ENCODE assay signal across 21 mouse cellular contexts in genomic region chr19:24063585-24063984, GRCm38 (mm10). TPM values are rescaled to one million over a fixed set of nuclear protein-coding genes. Genes with fewer than 3 reads are reported as not detected.
DNase-seq lines count a peak whose midpoint lies in the region; ATAC-seq and TF ChIP-seq lines count a peak whose summit lies in the region.
"Had no signal": no experiment of that assay in that cellular context is flagged by ENCODE, and none has a peak within 500 bp of the region (broad histone marks: within the 10 kb centered on the region; RNA-seq: fewer than 3 reads in every experiment).

No protein-coding gene starts in this region.

- no peaks in the 10 kb centered on the region for H3K27me3 ChIP-seq in midbrain, embryonic 11.5 days (ENCODE audit: control insufficient read depth, insufficient read depth, low read length)
- H3K27me3 ChIP-seq in midbrain, embryonic 13.5 days, result no peaks in the 10 kb centered on the region
- no peaks in the 10 kb centered on the region for H3K27me3 ChIP-seq in intestine, embryonic 15.5 days (replicated peaks)
- H3K27me3 ChIP-seq in intestine, postnatal 0 days (replicated peaks; ENCODE audit: control insufficient read depth, insufficient read depth, low read length), result no peaks in the 10 kb centered on the region
- H3K27me3 ChIP-seq in small intestine, adult 2 months (ENCODE audit: control insufficient read depth, insufficient read depth, low read length), result no peaks in the 10 kb centered on the region
- no peaks in the 10 kb centered on the region for H3K27me3 ChIP-seq in forebrain, embryonic 12.5 days
- H3K27me3 ChIP-seq: embryonic facial prominence, embryonic 12.5 days; forebrain, embryonic 15.5 days had no signal

- TF ChIP-seq POLR2A in small intestine, adult 2 months (IDR thresholded peaks at IDR 0.05; ENCODE audit: low read depth, low read length), result no peak

- ATAC-seq in midbrain, embryonic 11.5 days (ENCODE audit: low FRiP score), result no peak
- ATAC-seq in midbrain, embryonic 13.5 days, result no peak
- peak; percentile 91 for ATAC-seq in intestine, embryonic 15.5 days
- ATAC-seq in intestine, postnatal 0 days, result peak; percentile 91
- no peak for ATAC-seq in forebrain, embryonic 12.5 days (ENCODE audit: low FRiP score)
- ATAC-seq: forebrain, embryonic 15.5 days; forebrain, postnatal 0 days had no signal

- intact Hi-C loops in left cerebral cortex, postnatal 25 days (cut with DNase I), result no loop called here

- no peak overlapping the region for H3K9ac ChIP-seq in midbrain, embryonic 11.5 days (ENCODE audit: low read length)
- no peak overlapping the region for H3K9ac ChIP-seq in midbrain, embryonic 13.5 days (replicated peaks)
- no peak overlapping the region for H3K9ac ChIP-seq in intestine, embryonic 15.5 days
- H3K9ac ChIP-seq in intestine, postnatal 0 days (ENCODE audit: low read depth, low read length), result no peak overlapping the region
- H3K9ac ChIP-seq in forebrain, embryonic 12.5 days, result no peak overlapping the region
- H3K9ac ChIP-seq: embryonic facial prominence, embryonic 12.5 days; forebrain, embryonic 15.5 days; forebrain, postnatal 0 days had no signal

- peak; percentile 26 for DNase-seq in midbrain, embryonic 11.5 days (ENCODE audit: low spot score, missing footprints)
- no peak for DNase-seq in left cerebral cortex, postnatal 25 days (ENCODE audit: low spot score in 2 of 2)
- DNase-seq in cerebellum, adult 9-11 months, result no peak
- DNase-seq: adrenal gland, adult 2 months; adrenal gland, postnatal 10 days; adrenal gland, postnatal 25 days; cerebellum, adult 11 months; cerebellum, adult 18-20 months; cerebellum, adult 8-10 months; cerebellum, postnatal 10 days; cerebellum, postnatal 25 days; forebrain, postnatal 0 days had no signal

- no peaks in the 10 kb centered on the region for H3K4me1 ChIP-seq in midbrain, embryonic 11.5 days (ENCODE audit: control insufficient read depth, insufficient read depth, low read length)
- H3K4me1 ChIP-seq in midbrain, embryonic 13.5 days (replicated peaks), result no peaks in the 10 kb centered on the region
- H3K4me1 ChIP-seq in intestine, embryonic 15.5 days (replicated peaks), result 0 out of 2 replicates have a peak, but pooled peaks cover 4% of the 10 kb centered on the region
- H3K4me1 ChIP-seq in intestine, postnatal 0 days (replicated peaks; ENCODE audit: control insufficient read depth, insufficient read depth, low read length), result 0 out of 2 replicates have a peak, but pooled peaks cover 4% of the 10 kb centered on the region
- H3K4me1 ChIP-seq in small intestine, adult 2 months (ENCODE audit: control insufficient read depth, insufficient read depth, insufficient read length, low read length), result peaks cover 3% of the 10 kb centered on the region; the same call in 1 of the 2 replicates
- H3K4me1 ChIP-seq in forebrain, embryonic 12.5 days, result peaks cover 4% of the 10 kb centered on the region; the same call in 1 of the 2 replicates
- H3K4me1 ChIP-seq: embryonic facial prominence, embryonic 12.5 days; forebrain, embryonic 15.5 days had no signal

- no peak overlapping the region for H3K4me2 ChIP-seq in midbrain, embryonic 11.5 days
- H3K4me2 ChIP-seq in midbrain, embryonic 13.5 days (replicated peaks), result no peak overlapping the region
- no peak overlapping the region for H3K4me2 ChIP-seq in intestine, embryonic 15.5 days (replicated peaks)
- H3K4me2 ChIP-seq in intestine, postnatal 0 days (replicated peaks; ENCODE audit: low read depth), result peak overlapping the region; percentile 32; the same call in 1 of the 2 replicates
- no peak overlapping the region for H3K4me2 ChIP-seq in forebrain, embryonic 12.5 days
- H3K4me2 ChIP-seq: embryonic facial prominence, embryonic 12.5 days; forebrain, embryonic 15.5 days had no signal

- no peak overlapping the region for H3K27ac ChIP-seq in midbrain, embryonic 11.5 days (ENCODE audit: low read depth, low read length)
- H3K27ac ChIP-seq in midbrain, embryonic 13.5 days, result no peak overlapping the region
- H3K27ac ChIP-seq in intestine, embryonic 15.5 days, result peak overlapping the region; percentile 58
- H3K27ac ChIP-seq in intestine, postnatal 0 days (ENCODE audit: low read depth, low read length), result no peak overlapping the region
- peak overlapping the region; percentile 40; the same call in 1 of the 2 replicates for H3K27ac ChIP-seq in small intestine, adult 2 months (ENCODE audit: insufficient read depth, low read depth, low read length)
- H3K27ac ChIP-seq in forebrain, embryonic 12.5 days, result no peak overlapping the region
- H3K27ac ChIP-seq: embryonic facial prominence, embryonic 10.5 days; embryonic facial prominence, embryonic 12.5 days; forebrain, embryonic 15.5 days had no signal

- no peak for TF ChIP-seq CTCF in intestine, postnatal 0 days (IDR thresholded peaks at IDR 0.05; ENCODE audit: low read depth)
- no peak for TF ChIP-seq CTCF in small intestine, adult 2 months (IDR thresholded peaks at IDR 0.05; ENCODE audit: extremely low read depth, insufficient read length, insufficient replicate concordance, low read depth, low read length)

- no peaks in the 10 kb centered on the region for H3K36me3 ChIP-seq in midbrain, embryonic 11.5 days (ENCODE audit: control insufficient read depth, insufficient read depth, low read length)
- no peaks in the 10 kb centered on the region for H3K36me3 ChIP-seq in midbrain, embryonic 13.5 days
- H3K36me3 ChIP-seq in intestine, embryonic 15.5 days, result no peaks in the 10 kb centered on the region
- no peaks in the 10 kb centered on the region for H3K36me3 ChIP-seq in intestine, postnatal 0 days (ENCODE audit: control insufficient read depth, insufficient read depth)
- no peaks in the 10 kb centered on the region for H3K36me3 ChIP-seq in small intestine, adult 2 months (ENCODE audit: control insufficient read depth, insufficient read depth, low read length)
- no peaks in the 10 kb centered on the region for H3K36me3 ChIP-seq in forebrain, embryonic 12.5 days (replicated peaks)
- H3K36me3 ChIP-seq: embryonic facial prominence, embryonic 10.5 days; embryonic facial prominence, embryonic 12.5 days; forebrain, embryonic 15.5 days had no signal

- WGBS in midbrain, embryonic 11.5 days, result 83% methylated on average over 4 of the region's 4 CpGs
- 89% methylated on average over 4 of the region's 4 CpGs for WGBS in midbrain, embryonic 13.5 days
- WGBS in intestine, embryonic 15.5 days, result 47% methylated on average over 4 of the region's 4 CpGs
- 30% methylated on average over 4 of the region's 4 CpGs for WGBS in intestine, postnatal 0 days
- WGBS in small intestine, adult 2 months, result 25% methylated on average over 4 of the region's 4 CpGs
- WGBS in forebrain, embryonic 12.5 days, result 86% methylated on average over 4 of the region's 4 CpGs

- no peak overlapping the region for H3K4me3 ChIP-seq in midbrain, embryonic 11.5 days (ENCODE audit: low read depth, low read length)
- H3K4me3 ChIP-seq in midbrain, embryonic 13.5 days (replicated peaks), result no peak overlapping the region
- no peak overlapping the region for H3K4me3 ChIP-seq in intestine, embryonic 15.5 days (replicated peaks)
- no peak overlapping the region for H3K4me3 ChIP-seq in intestine, postnatal 0 days (ENCODE audit: low read depth, low read length)
- H3K4me3 ChIP-seq in small intestine, adult 2 months (ENCODE audit: low read depth, low read length), result no peak overlapping the region
- H3K4me3 ChIP-seq in forebrain, embryonic 12.5 days (replicated peaks), result no peak overlapping the region
- H3K4me3 ChIP-seq: embryonic facial prominence, embryonic 10.5 days; embryonic facial prominence, embryonic 12.5 days; forebrain, embryonic 15.5 days had no signal

- no peaks in the 10 kb centered on the region for H3K9me3 ChIP-seq in midbrain, embryonic 11.5 days (ENCODE audit: control insufficient read depth, low read length)
- H3K9me3 ChIP-seq in midbrain, embryonic 13.5 days, result no peaks in the 10 kb centered on the region
- H3K9me3 ChIP-seq in intestine, embryonic 15.5 days, result no peaks in the 10 kb centered on the region
- no peaks in the 10 kb centered on the region for H3K9me3 ChIP-seq in intestine, postnatal 0 days (ENCODE audit: control insufficient read depth)
- H3K9me3 ChIP-seq in forebrain, embryonic 12.5 days, result no peaks in the 10 kb centered on the region
- H3K9me3 ChIP-seq: embryonic facial prominence, embryonic 10.5 days; embryonic facial prominence, embryonic 12.5 days; forebrain, embryonic 15.5 days had no signal

RNA-seq across cellular contexts. Expression of gene Fam189a2, which starts 32.8 kb away (rescaled TPM):
- 2.6 and 2.8 TPM in 2 replicates for polyA plus RNA-seq in midbrain, embryonic 11.5 days (2014; fragmentation: Nextera tagmentation; extraction: Ambion mirVana)
- polyA plus RNA-seq in midbrain, embryonic 13.5 days (2015; fragmentation: Nextera tagmentation; extraction: Ambion mirVana), result 1.4 and 1.5 TPM in 2 replicates
- 0.80 and 1.2 TPM in 2 replicates for polyA plus RNA-seq in intestine, embryonic 15.5 days (2015; fragmentation: Nextera tagmentation; extraction: Ambion mirVana)
- 2.9 and 3.0 TPM in 2 replicates for polyA plus RNA-seq in intestine, postnatal 0 days (2015; fragmentation: Nextera tagmentation; extraction: Ambion mirVana)
- 6.3 and 6.4 TPM in 2 replicates for polyA plus RNA-seq in small intestine, adult 2 months (2012; rRNA removed)
- 10 to 100 TPM; 10.2 to 11.5 TPM for total RNA-seq in left cerebral cortex, postnatal 25 days (2021)
- 0.47 and 0.63 TPM in 2 replicates for polyA plus RNA-seq in forebrain, embryonic 12.5 days (2016; fragmentation: Nextera tagmentation; extraction: Ambion mirVana)
- total RNA-seq: MEL had no signal

Comparison
In these comparisons a context has a peak if more than half of its experiments do, and no peak if none do; other contexts are left out.
1. H3K27ac ChIP-seq: peak in intestine, embryonic 15.5 days (single experiment) and small intestine, adult 2 months (single experiment); none in midbrain, embryonic 11.5 days (single experiment), midbrain, embryonic 13.5 days (single experiment), intestine, postnatal 0 days (single experiment) and forebrain, embryonic 12.5 days (single experiment).
2. ATAC-seq: peak in intestine, embryonic 15.5 days (single experiment) and intestine, postnatal 0 days (single experiment); none in midbrain, embryonic 11.5 days (single experiment), midbrain, embryonic 13.5 days (single experiment) and forebrain, embryonic 12.5 days (single experiment).